Mouse (Mus musculus) midbrain, embryonic 12.5 days (tissue): ENCODE results near the gene Tmem178. TPM values are rescaled to one million over a fixed set of nuclear protein-coding genes. Genes with fewer than 3 reads are reported as not detected.

Source experiments
- ATAC-seq: fragments of 200-750 bp; cut with Nextera tagmentation; 2 replicates; pipeline ENCODE4 v1.8.0; 2017; ENCODE audit warnings: low read depth, moderate TSS enrichment, moderate library complexity; ENCODE audit not compliant: low FRiP score
- H3K27ac ChIP-seq: fragments of 300-500 bp; sonication (generic); replicated peaks from 2 replicates; pipeline ENCODE4 v1.5.1; 2016; ENCODE audit warnings: mild to moderate bottlenecking
- H3K27me3 ChIP-seq: fragments of 300-500 bp; sonication (generic); 2 replicates; pipeline ENCODE4 v1.6.1; 2016; ENCODE audit warnings: mild to moderate bottlenecking
- H3K36me3 ChIP-seq: fragments of 300-500 bp; sonication (generic); 2 replicates; pipeline ENCODE4 v1.6.1; 2016
- H3K4me1 ChIP-seq: fragments of 300-500 bp; sonication (generic); 2 replicates; pipeline ENCODE4 v1.6.1; 2016
- H3K4me2 ChIP-seq: fragments of 300-500 bp; sonication (generic); replicated peaks from 2 replicates; pipeline ENCODE4 v1.6.1; 2016; ENCODE audit warnings: mild to moderate bottlenecking, moderate library complexity
- H3K4me3 ChIP-seq: fragments of 300-500 bp; sonication (generic); 2 replicates; pipeline ENCODE4 v1.5.1; 2016; ENCODE audit warnings: mild to moderate bottlenecking
- H3K9ac ChIP-seq: fragments of 300-500 bp; sonication (generic); replicated peaks from 2 replicates; pipeline ENCODE4 v1.6.1; 2016; ENCODE audit warnings: mild to moderate bottlenecking, moderate library complexity
- H3K9me3 ChIP-seq: fragments of 300-500 bp; sonication (generic); 2 replicates; pipeline ENCODE4 v1.6.1; 2016; ENCODE audit warnings: mild to moderate bottlenecking
- WGBS: fragments of 180-500 bp; shearing (Covaris S2); methylation state at CpG from one replicate; pipeline ENCODE4 v1.1.7; 2016; 5-methylcytosine and 5-hydroxymethylcytosine counted together
- polyA plus RNA-seq: library from polyadenylated mRNA; unstranded; fragments of >200 nt; fragmentation: Nextera tagmentation; extraction: Ambion mirVana; gene quantifications from 2 replicates; pipeline ENCODE4 v1.2.1, GENCODE M21; 2016

The Tmem178 gene
- polyA plus RNA-seq, 1 experiment from 2014 or later: 23.4 TPM

- no peak overlapping the region for H3K4me3 ChIP-seq
- 87% methylated on average over 7 of the region's 7 CpGs for WGBS
- no peak for ATAC-seq
- peaks cover 32% of the 10 kb centered on the region for H3K4me1 ChIP-seq
- no peaks in the 10 kb centered on the region for H3K27me3 ChIP-seq
- no peak overlapping the region for H3K27ac ChIP-seq
- H3K9ac ChIP-seq: no peak overlapping the region
- H3K9me3 ChIP-seq: no peaks in the 10 kb centered on the region
- no peaks in the 10 kb centered on the region for H3K36me3 ChIP-seq
- H3K4me2 ChIP-seq: no peak overlapping the region
Observed at GRCm38 (mm10) chr17:80972891-80973290, 28.5 kb downstream of the Tmem178 start.

GRCm38 (mm10) chr17:80977245-80977644 is 32.8 kb downstream of the Tmem178 start:
- H3K27me3 ChIP-seq: no peaks in the 10 kb centered on the region
- no peak overlapping the region for H3K4me3 ChIP-seq
- WGBS: 86% methylated on average over 5 of the region's 5 CpGs
- H3K9me3 ChIP-seq: no peaks in the 10 kb centered on the region
- no peak overlapping the region for H3K4me2 ChIP-seq
- no peak overlapping the region for H3K9ac ChIP-seq
- no peak for ATAC-seq
- peaks cover 9% of the 10 kb centered on the region for H3K4me1 ChIP-seq
- H3K36me3 ChIP-seq: no peaks in the 10 kb centered on the region
- H3K27ac ChIP-seq: no peak overlapping the region

- WGBS: 78% methylated on average over 10 of the region's 10 CpGs
- Histone ChIP-seq H3K27me3 (no peaks in the 10 kb centered on the region), H3K9ac (no peak overlapping the region), H3K27ac (no peak overlapping the region), H3K9me3 (no peaks in the 10 kb centered on the region), H3K4me1 (peaks cover 19% of the 10 kb centered on the region), H3K4me3 (no peak overlapping the region), H3K4me2 (no peak overlapping the region), H3K36me3 (no peaks in the 10 kb centered on the region)
- no peak for ATAC-seq
Observed at GRCm38 (mm10) chr17:80980096-80980495, 35.7 kb downstream of the Tmem178 start.

GRCm38 (mm10) chr17:80981721-80982411 is 37.4 kb downstream of the Tmem178 start:
- peak; percentile 57 for ATAC-seq
- Histone ChIP-seq H3K9ac (no peak overlapping the region), H3K4me2 (no peak overlapping the region), H3K4me3 (no peak overlapping the region), H3K27me3 (no peaks in the 10 kb centered on the region), H3K4me1 (peaks cover 19% of the 10 kb centered on the region), H3K9me3 (no peaks in the 10 kb centered on the region), H3K36me3 (no peaks in the 10 kb centered on the region), H3K27ac (peak overlapping the region; percentile 73)
- 55% methylated on average over 12 of the region's 12 CpGs for WGBS

- Histone ChIP-seq H3K9me3 (no peaks in the 10 kb centered on the region), H3K36me3 (no peaks in the 10 kb centered on the region), H3K9ac (no peak overlapping the region), H3K27ac (peak overlapping the region; percentile 73), H3K4me3 (no peak overlapping the region), H3K4me2 (no peak overlapping the region), H3K27me3 (no peaks in the 10 kb centered on the region), H3K4me1 (peaks cover 19% of the 10 kb centered on the region)
- 6% methylated on average over 8 of the region's 8 CpGs for WGBS
- peak; percentile 79 for ATAC-seq
Observed at GRCm38 (mm10) chr17:80982412-80982787, 38.0 kb downstream of the Tmem178 start.

GRCm38 (mm10) chr17:80982976-80983375 is 38.5 kb downstream of the Tmem178 start:
- H3K27ac ChIP-seq: peak overlapping the region; percentile 25; the same call in 1 of the 2 replicates
- 84% methylated on average over 10 of the region's 10 CpGs for WGBS

GRCm38 (mm10) chr17:80991535-80992127 is 47.2 kb downstream of the Tmem178 start:
- no peak for ATAC-seq
- WGBS: 76% methylated on average over 8 of the region's 8 CpGs

More at GRCm38 (mm10) chr17:80982976-80983375, 38.5 kb downstream of the Tmem178 start:
- H3K9me3 ChIP-seq: no peaks in the 10 kb centered on the region
- ATAC-seq: no peak
- H3K9ac ChIP-seq: no peak overlapping the region
- H3K4me2 ChIP-seq: no peak overlapping the region
- H3K4me1 ChIP-seq: peaks cover 19% of the 10 kb centered on the region
- no peak overlapping the region for H3K4me3 ChIP-seq
- no peaks in the 10 kb centered on the region for H3K36me3 ChIP-seq
- no peaks in the 10 kb centered on the region for H3K27me3 ChIP-seq

GRCm38 (mm10) chr17:80997226-80997625 is 52.8 kb downstream of the Tmem178 start:
- H3K9me3 ChIP-seq: no peaks in the 10 kb centered on the region
- no peak overlapping the region for H3K9ac ChIP-seq
- H3K4me1 ChIP-seq: peaks cover 2% of the 10 kb centered on the region; the same call in 1 of the 2 replicates
- no peak overlapping the region for H3K4me3 ChIP-seq
- 90% methylated on average over 2 of the region's 2 CpGs for WGBS
- no peaks in the 10 kb centered on the region for H3K27me3 ChIP-seq
- no peak overlapping the region for H3K27ac ChIP-seq
- ATAC-seq: no peak
- no peaks in the 10 kb centered on the region for H3K36me3 ChIP-seq
- H3K4me2 ChIP-seq: no peak overlapping the region

More at GRCm38 (mm10) chr17:80991535-80992127, 47.2 kb downstream of the Tmem178 start:
- Histone ChIP-seq H3K4me1 (no peaks in the 10 kb centered on the region), H3K27me3 (no peaks in the 10 kb centered on the region), H3K9me3 (no peaks in the 10 kb centered on the region), H3K4me3 (no peak overlapping the region), H3K36me3 (no peaks in the 10 kb centered on the region), H3K27ac (no peak overlapping the region), H3K4me2 (no peak overlapping the region), H3K9ac (no peak overlapping the region)

- Histone ChIP-seq H3K9ac (no peak overlapping the region), H3K4me2 (no peak overlapping the region), H3K4me3 (no peak overlapping the region), H3K9me3 (no peaks in the 10 kb centered on the region), H3K36me3 (no peaks in the 10 kb centered on the region), H3K4me1 (peaks cover 2% of the 10 kb centered on the region; the same call in 1 of the 2 replicates), H3K27me3 (no peaks in the 10 kb centered on the region), H3K27ac (no peak overlapping the region)
- peak; percentile 63 for ATAC-seq
- WGBS: 22% methylated on average over 6 of the region's 6 CpGs
Observed at GRCm38 (mm10) chr17:80998958-80999357, 54.5 kb downstream of the Tmem178 start.

GRCm38 (mm10) chr17:81001010-81001409 is 56.6 kb downstream of the Tmem178 start:
- no peak for ATAC-seq
- Histone ChIP-seq H3K9ac (no peak overlapping the region), H3K27ac (no peak overlapping the region), H3K27me3 (no peaks in the 10 kb centered on the region), H3K4me2 (no peak overlapping the region), H3K4me1 (peaks cover 5% of the 10 kb centered on the region), H3K9me3 (no peaks in the 10 kb centered on the region), H3K36me3 (no peaks in the 10 kb centered on the region), H3K4me3 (no peak overlapping the region)
- WGBS: 72% methylated on average over 12 of the region's 12 CpGs

- peaks cover 5% of the 10 kb centered on the region for H3K4me1 ChIP-seq
- no peak overlapping the region for H3K9ac ChIP-seq
- H3K9me3 ChIP-seq: no peaks in the 10 kb centered on the region
- H3K27ac ChIP-seq: no peak overlapping the region
- ATAC-seq: no peak
- WGBS: 54% methylated on average over 4 of the region's 4 CpGs
- no peak overlapping the region for H3K4me3 ChIP-seq
- no peak overlapping the region for H3K4me2 ChIP-seq
- H3K36me3 ChIP-seq: no peaks in the 10 kb centered on the region
- no peaks in the 10 kb centered on the region for H3K27me3 ChIP-seq
Observed at GRCm38 (mm10) chr17:81001647-81002046, 57.2 kb downstream of the Tmem178 start.

GRCm38 (mm10) chr17:81002130-81002529 is 57.7 kb downstream of the Tmem178 start:
- peaks cover 5% of the 10 kb centered on the region for H3K4me1 ChIP-seq
- H3K4me2 ChIP-seq: no peak overlapping the region
- H3K4me3 ChIP-seq: no peak overlapping the region
- H3K9me3 ChIP-seq: no peaks in the 10 kb centered on the region
- WGBS: 90% methylated on average over 5 of the region's 5 CpGs
- H3K36me3 ChIP-seq: no peaks in the 10 kb centered on the region
- ATAC-seq: no peak
- H3K9ac ChIP-seq: no peak overlapping the region
- H3K27me3 ChIP-seq: no peaks in the 10 kb centered on the region
- H3K27ac ChIP-seq: no peak overlapping the region
